Mouse (Mus musculus): ENCODE measurements at regions not wholly inside any gene's neighbourhood (a gene's known extent, or its start where the extent isn't known, plus 50 kb on each side); places are given as distances from the start of the nearest gene placed in this dataset.
A peak's percentile ranks its signal among the peaks of the same experiment; 100 is the strongest.

- DNase-seq (ENCODE audit: low spot score in 2 of 2): no peak
Measured at GRCm38 (mm10) chr13:37569051-37569450, 209.1 kb upstream of the Rreb1 start.

- DNase-seq (ENCODE audit: low spot score in 2 of 2): no peak
Measured at GRCm38 (mm10) chr13:37569486-37569885, 208.7 kb upstream of the Rreb1 start.

- no peak for DNase-seq (ENCODE audit: low spot score in 2 of 2)
Measured at GRCm38 (mm10) chr13:37572983-37573382, 205.2 kb upstream of the Rreb1 start.

DNA sequence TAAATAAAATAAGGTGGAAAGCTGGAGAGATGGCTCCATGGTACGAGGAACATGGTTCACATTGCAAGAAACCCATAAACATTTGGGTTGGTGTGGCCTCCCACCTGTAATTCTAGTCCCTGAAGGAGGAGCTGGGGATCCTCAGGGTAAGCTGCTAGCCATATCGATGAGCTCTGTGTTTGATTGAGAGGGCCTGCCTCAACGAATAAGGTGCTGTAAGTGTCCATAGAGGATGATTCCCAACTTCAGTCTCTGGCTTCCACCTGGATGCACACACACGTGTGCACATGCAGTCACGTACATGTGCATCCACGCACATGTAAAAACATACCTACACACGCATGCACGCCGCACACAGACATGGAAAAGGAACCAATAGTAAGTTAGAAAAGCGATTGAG is 199.0 kb upstream of the Rreb1 start:
- DNase-seq (ENCODE audit: low spot score in 2 of 2): no peak

GRCm38 (mm10) chr13:37579775-37580174 is 198.4 kb upstream of the Rreb1 start:
- DNase-seq (ENCODE audit: low spot score in 2 of 2): no peak

- DNase-seq (ENCODE audit: low spot score in 2 of 2): no peak
Measured at GRCm38 (mm10) chr13:37580806-37581205, 197.4 kb upstream of the Rreb1 start.

GRCm38 (mm10) chr13:37581374-37581773 is 196.8 kb upstream of the Rreb1 start:
- no peak for DNase-seq (ENCODE audit: low spot score in 2 of 2)

GRCm38 (mm10) chr13:37585476-37585875 is 192.7 kb upstream of the Rreb1 start:
- DNase-seq (ENCODE audit: low spot score in 2 of 2): no peak

GRCm38 (mm10) chr13:37586511-37586910 is 191.7 kb upstream of the Rreb1 start:
- DNase-seq (ENCODE audit: low spot score in 2 of 2): no peak

DNA sequence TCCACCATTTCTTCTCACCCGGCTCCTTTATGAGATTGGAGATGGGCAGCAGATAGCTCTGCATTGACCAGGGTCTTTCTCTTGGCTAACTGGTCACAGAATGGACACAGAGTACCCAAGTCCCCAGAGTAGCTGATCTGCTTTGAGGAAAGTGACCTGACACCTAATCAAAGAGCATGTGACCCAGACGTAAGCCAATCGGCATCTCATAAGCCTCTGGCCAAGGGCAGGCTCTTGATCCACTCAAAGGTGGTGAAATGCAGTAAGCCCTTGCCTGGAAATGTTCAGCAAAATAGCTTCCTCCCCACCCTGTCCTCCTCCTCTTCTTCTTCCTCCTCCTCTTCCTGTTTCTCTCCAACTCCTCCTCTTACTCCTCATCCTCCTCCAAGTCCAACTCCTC is 190.3 kb upstream of the Rreb1 start:
- no peak for DNase-seq (ENCODE audit: low spot score in 2 of 2)

DNA sequence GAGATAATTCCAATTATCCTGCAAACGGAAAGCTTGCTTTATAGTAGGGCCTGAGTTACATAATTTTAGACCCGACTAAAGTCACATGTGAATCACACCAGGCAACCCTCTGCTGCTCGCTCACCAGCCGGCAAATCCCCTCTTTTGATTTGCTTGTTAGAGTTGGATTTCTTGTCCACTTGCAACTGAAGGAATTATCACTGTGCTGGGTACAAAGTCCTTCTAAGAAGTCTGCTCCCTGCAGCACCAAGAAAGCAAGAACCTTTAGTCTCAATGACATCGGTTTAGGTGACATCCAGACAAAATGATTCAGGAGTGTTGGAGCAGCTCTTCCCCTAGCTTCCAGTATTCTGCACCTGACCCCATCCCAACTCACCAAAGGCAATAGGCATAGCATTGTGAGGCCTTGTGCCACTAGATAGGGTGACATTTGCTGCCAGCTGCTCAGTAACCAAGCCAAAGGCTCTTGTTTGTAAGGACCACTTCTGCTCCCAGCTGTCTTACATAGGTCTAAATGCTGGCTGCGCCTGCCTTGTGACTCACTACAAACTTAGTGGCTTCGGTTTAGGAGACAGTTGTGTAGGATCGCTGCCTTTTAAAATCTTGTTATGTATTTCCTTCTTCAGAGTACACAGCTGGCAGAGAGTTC is 189.5 kb upstream of the Rreb1 start:
- DNase-seq (ENCODE audit: low spot score in 2 of 2): no peak

DNA sequence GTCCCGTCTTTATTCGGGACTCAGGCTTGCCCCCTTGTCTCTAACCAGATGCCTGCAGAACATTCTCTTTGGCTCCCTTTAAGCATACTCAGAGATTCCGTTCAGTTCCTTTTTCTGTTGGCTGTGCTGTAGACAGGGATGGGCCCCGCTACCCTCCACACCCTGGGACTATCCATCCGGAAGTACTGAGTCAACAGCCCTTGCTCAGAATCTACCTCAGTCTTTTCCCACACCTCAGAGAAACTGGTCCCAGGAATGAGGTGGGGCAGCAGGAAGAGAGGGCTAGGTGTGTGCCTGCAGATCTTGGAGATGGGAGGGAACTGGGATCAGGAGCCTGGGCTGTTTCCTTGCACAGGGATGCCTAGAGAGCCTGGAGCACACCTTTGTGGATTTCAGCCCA is 186.1 kb upstream of the Rreb1 start:
- no peak for DNase-seq (ENCODE audit: low spot score in 2 of 2)

DNA sequence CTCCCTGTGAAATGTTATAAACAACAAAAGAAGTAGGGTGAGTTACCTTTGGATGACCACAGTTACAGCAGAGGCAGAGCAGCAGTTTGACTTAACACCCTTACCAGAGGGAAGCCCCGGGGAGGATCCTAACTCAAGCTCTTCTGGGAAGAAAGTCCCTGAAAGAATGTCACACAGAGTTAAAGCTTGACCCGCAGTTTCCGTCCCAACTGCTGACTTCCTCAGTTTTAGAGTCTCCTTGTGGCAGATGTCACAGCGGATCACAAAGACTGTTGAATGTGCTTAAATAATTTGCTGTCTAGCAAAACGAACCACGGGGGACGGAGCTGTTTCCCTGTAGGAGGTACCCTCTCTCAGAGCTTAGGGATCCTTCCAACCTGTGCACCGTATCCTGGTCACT is 183.0 kb upstream of the Rreb1 start:
- peak in 1 of 2 experiments; percentile 35 for DNase-seq (ENCODE audit: low spot score in 2 of 2)

- no peak for DNase-seq (ENCODE audit: low spot score in 2 of 2)
Measured at GRCm38 (mm10) chr13:37597575-37597974, 180.6 kb upstream of the Rreb1 start.

DNA sequence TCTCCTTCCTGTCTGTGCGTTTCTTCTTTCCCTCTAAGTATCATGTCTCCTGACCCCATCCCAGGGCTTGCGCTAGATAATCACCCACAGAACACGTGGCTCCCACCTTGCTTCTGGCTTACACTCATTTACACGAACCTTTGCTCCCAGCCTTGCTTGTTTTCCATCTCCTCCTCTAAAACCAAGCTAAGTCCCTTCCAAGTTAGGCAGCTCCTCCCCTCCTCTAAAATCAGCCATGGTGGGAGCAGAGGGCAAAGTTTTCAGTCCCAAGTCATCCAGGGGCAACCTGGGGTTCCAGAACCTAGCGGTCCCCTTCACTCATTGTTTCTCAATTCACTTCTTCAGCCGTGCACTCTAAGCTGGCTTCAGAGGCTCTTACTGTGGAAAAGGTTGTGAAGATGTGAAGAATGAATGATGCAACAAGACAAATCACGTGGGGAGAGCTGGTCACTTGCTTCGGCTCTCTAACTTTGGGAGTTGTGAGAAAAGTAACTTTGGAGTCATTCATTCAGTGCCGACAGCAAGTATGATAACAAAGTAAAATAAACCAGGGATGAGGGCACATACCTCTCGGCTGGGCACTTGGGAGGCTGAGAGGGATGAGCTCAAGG is 179.9 kb upstream of the Rreb1 start:
- no peak for DNase-seq (ENCODE audit: low spot score in 2 of 2)

DNA sequence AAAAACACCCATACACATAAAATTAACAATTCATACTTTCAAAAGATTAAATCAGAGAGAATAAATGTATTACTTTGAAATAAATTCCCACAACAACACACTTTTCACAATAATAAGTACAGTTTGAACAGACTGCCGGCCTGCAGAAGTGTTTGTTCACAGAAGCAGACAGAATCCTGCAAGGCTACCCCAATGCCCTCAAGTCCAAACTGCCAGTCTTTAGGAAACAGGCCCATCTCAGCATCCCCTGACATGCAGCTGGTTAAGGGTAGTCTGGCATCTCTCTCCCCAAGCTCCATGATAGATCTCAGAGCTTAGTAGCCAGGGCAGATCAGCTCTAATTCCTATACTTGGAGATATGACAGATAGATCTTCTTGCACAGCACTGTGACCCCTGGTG is 178.5 kb upstream of the Rreb1 start:
- DNase-seq (ENCODE audit: low spot score in 2 of 2): no peak

- DNase-seq (ENCODE audit: low spot score in 2 of 2): no peak
Measured at GRCm38 (mm10) chr13:37600172-37600571, 178.0 kb upstream of the Rreb1 start.

- no peak for DNase-seq (ENCODE audit: low spot score in 2 of 2)
Measured at GRCm38 (mm10) chr13:37601068-37601467, 177.1 kb upstream of the Rreb1 start.

- no peak for DNase-seq (ENCODE audit: low spot score in 2 of 2)
Measured at GRCm38 (mm10) chr13:37602256-37602655, 175.9 kb upstream of the Rreb1 start.

DNA sequence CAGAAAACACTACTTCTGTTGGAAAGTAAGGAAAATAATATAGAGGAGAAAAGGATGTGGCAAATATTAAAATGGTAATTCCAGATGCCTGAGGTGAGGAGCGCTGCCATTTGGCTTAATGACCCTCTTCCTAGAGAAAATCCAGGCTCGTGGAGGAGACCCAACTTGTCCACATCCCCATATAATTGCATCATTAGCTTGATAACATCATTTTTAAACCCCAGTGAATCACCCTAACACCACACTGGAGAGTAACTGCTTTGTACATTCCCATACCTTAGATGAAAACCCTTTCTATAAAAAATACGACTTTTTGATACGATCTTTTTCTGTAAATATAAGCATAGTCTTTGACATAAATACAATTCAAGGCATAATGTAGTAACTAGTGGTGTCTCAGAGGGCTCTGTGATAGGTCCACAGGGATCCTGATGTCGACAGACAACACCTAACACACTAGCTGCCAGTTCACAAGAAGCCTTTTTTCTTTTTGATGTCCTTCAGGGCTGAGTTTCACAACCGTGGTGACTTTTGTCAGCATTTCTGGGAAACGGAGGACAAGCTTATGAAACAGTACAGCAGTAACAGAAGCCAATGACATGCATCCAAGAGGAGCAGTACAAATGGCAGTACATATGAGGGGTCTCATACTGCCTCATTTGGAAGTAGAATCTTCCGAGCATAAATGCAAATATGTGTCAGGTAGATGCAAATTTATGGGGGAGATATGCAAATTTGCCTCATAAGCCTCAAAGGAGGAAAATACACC is 174.8 kb upstream of the Rreb1 start:
- DNase-seq (ENCODE audit: low spot score in 2 of 2): no peak

- DNase-seq (ENCODE audit: low spot score in 2 of 2): no peak
Measured at GRCm38 (mm10) chr13:37606250-37606649, 171.9 kb upstream of the Rreb1 start.

- no peak for DNase-seq (ENCODE audit: low spot score in 2 of 2)
Measured at GRCm38 (mm10) chr13:37609085-37609484, 169.1 kb upstream of the Rreb1 start.

DNA sequence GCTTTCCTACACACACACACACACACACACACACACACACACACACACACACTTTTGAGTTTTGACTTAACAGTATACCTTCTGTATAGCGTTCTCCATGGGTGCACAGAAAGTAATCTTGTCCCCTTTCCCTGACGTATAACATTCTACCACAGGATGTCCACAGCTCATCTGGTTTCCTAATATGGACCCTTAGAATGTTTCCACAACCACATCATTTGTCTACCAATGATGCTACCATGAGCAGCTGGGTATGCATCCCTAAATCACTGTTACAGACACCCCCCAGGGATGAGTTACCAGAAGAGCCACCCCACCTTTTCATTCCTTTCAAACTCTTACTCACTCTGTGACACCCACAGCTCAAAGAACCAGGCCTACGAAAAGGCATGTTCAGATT is 166.8 kb upstream of the Rreb1 start:
- no peak for DNase-seq (ENCODE audit: low spot score in 2 of 2)

All from right cerebral cortex, postnatal 10 days (tissue).